Mouse (Mus musculus): ENCODE data around the gene Gabrg2. TPM values are rescaled to one million over a fixed set of nuclear protein-coding genes. Genes with fewer than 3 reads are reported as not detected.

Gabrg2 gene
- polyA plus RNA-seq (2014; fragmentation: Nextera tagmentation; extraction: Ambion mirVana): 111 and 134 TPM in 2 replicates

DNA sequence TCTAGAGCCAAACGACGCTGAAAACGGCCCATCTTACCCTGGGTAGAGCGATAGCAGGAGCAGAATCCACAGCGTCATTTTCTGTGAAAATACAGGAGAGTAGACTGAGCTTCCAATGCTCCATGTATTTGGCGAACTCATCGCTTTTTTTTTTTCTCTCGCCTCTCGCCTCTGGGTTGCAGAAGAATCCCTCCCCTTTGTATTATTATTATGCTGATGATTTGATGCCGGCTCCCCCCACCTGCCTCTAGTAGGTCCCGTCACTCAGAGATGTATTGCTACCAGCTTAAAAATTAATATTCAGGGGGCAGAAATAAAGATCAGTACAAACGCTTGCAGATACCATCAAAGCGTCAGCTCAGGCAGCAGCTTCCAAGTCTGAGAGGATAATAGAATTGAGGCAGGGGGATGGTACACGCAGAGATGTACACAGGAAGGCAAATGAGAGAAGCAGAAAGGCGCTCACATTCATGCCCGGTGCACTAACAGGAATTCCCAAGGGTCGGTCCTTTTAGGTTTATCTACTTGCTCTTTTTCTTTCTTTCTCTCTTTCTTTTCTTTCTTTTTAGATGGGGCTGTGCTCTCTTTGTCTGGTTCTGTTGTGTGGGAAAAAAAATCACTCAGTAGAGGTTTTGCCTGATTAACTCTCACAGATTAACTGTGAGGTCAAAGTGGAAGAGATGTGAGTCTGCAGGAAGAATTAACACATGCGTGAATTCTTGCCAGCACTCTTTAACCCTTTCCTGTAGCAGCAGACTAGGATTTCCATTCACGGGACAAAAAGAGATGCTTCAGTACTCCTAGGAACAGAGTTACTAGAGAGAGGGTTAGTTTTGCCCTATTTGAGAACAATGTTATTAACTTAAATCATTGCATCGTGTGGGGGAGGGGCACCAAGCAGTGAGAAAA is at the start of gene Gabrg2:
TSS of gene Gabrg2 (minus strand) at position 668 of the 909 bp plus-strand sequence.
- Histone ChIP-seq H3K27me3 (ENCODE audit: control insufficient read depth, insufficient read depth, low read length) (no peaks in the 10 kb centered on the region), H3K4me3 (ENCODE audit: low read depth, low read length) (peak within 1 kb of the TSS; percentile 51), H3K9me3 (ENCODE audit: control insufficient read depth, low read length) (no peaks in the 10 kb centered on the region), H3K9ac (replicated peaks; ENCODE audit: low read depth, low read length) (peak within 1 kb of the TSS; percentile 65), H3K4me1 (ENCODE audit: control insufficient read depth, insufficient read depth, low read length) (peaks cover 3% of the 10 kb centered on the region; the same call in 1 of the 2 replicates), H3K36me3 (ENCODE audit: control insufficient read depth, insufficient read depth, low read length) (no peaks in the 10 kb centered on the region), H3K4me2 (ENCODE audit: low read depth, low read length) (peak within 1 kb of the TSS; percentile 60), H3K27ac (ENCODE audit: low read depth, low read length) (peak within 1 kb of the TSS; percentile 95)
- ATAC-seq (ENCODE audit: low read depth): peak; percentile 89
- 4% methylated on average over 20 of the region's 20 CpGs for WGBS

DNA sequence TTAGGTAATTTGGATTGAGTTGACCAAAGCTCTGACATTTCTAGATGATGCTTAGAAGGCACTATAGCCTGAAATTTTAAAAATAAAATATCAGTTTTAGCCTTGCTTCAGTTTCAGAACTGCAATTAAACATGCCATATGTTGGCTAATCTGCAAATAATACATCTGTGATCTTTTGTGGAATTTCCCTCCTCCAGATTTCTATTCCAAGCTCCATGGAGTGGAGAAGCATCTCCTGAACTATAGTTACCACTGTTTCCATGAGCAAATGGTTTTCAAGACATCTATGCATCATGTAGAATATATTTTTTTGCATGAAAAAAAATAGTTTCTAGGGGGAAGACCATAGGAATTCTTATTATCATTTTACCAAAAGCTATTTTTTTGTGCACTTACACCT is 47.5 kb upstream of the Gabrg2 start:
- no peaks in the 10 kb centered on the region for H3K27me3 ChIP-seq (ENCODE audit: control insufficient read depth, insufficient read depth, low read length)
- no peak overlapping the region for H3K9ac ChIP-seq (replicated peaks; ENCODE audit: low read depth, low read length)
- no peak overlapping the region for H3K27ac ChIP-seq (ENCODE audit: low read depth, low read length)
- no peaks in the 10 kb centered on the region for H3K4me1 ChIP-seq (ENCODE audit: control insufficient read depth, insufficient read depth, low read length)
- H3K9me3 ChIP-seq (ENCODE audit: control insufficient read depth, low read length): no peaks in the 10 kb centered on the region
- no peak overlapping the region for H3K4me3 ChIP-seq (ENCODE audit: low read depth, low read length)
- H3K36me3 ChIP-seq (ENCODE audit: control insufficient read depth, insufficient read depth, low read length): no peaks in the 10 kb centered on the region
- ATAC-seq (ENCODE audit: low read depth): no peak
- no peak overlapping the region for H3K4me2 ChIP-seq (ENCODE audit: low read depth, low read length)

DNA sequence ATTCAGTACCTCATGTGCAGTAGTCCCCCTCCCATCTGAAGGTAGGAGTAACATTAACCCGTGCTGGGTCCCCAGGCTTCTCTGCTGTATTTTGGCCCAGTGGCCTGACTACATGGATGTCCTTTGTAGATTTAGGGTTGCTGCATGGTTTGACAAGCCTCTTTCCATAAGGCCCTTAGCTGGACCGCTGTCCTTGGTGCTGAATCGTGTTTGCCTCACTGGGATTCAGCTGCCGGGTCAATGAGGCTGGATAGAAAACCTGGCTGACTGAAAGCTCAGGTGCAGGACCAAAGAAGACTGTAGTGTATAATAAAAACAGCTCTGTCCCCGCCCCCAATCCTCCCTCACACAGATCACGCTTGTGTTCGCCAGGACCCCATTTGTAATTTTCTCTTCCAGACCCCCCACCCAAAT is 1.2 kb downstream of the Gabrg2 start:
- H3K27ac ChIP-seq (ENCODE audit: low read depth, low read length): peak overlapping the region; percentile 95
- no peaks in the 10 kb centered on the region for H3K9me3 ChIP-seq (ENCODE audit: control insufficient read depth, low read length)
- peak; percentile 82 for ATAC-seq (ENCODE audit: low read depth)
- no peaks in the 10 kb centered on the region for H3K27me3 ChIP-seq (ENCODE audit: control insufficient read depth, insufficient read depth, low read length)
- H3K4me3 ChIP-seq (ENCODE audit: low read depth, low read length): peak overlapping the region; percentile 51
- H3K36me3 ChIP-seq (ENCODE audit: control insufficient read depth, insufficient read depth, low read length): no peaks in the 10 kb centered on the region
- H3K9ac ChIP-seq (replicated peaks; ENCODE audit: low read depth, low read length): peak overlapping the region; percentile 65
- WGBS: 0% methylated on average over 7 of the region's 7 CpGs
- H3K4me2 ChIP-seq (ENCODE audit: low read depth, low read length): peak overlapping the region; percentile 60
- peaks cover 3% of the 10 kb centered on the region; the same call in 1 of the 2 replicates for H3K4me1 ChIP-seq (ENCODE audit: control insufficient read depth, insufficient read depth, low read length)

DNA sequence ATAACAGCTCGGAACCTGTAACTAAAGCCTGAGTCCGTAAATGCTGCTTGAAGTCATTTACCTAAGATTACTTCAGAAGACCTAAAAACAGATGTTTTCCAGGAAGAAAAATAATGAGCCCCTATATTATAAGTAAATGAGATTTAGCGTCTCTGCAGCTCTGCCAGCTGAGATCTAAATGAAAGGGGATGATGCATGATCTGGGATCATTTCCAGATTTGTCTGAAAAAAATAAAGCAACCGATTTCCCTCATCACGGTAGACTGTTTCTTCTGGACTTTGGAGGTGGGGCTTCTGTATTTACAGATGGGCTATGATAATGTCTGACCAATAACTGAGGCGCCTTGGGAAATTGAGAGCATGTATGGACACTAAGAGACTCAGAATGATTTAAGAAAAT is 20.5 kb downstream of the Gabrg2 start:
- no peaks in the 10 kb centered on the region for H3K27me3 ChIP-seq (ENCODE audit: control insufficient read depth, insufficient read depth, low read length)
- no peak overlapping the region for H3K9ac ChIP-seq (replicated peaks; ENCODE audit: low read depth, low read length)
- H3K4me2 ChIP-seq (ENCODE audit: low read depth, low read length): no peak overlapping the region
- no peak overlapping the region for H3K27ac ChIP-seq (ENCODE audit: low read depth, low read length)
- H3K4me1 ChIP-seq (ENCODE audit: control insufficient read depth, insufficient read depth, low read length): no peaks in the 10 kb centered on the region
- no peaks in the 10 kb centered on the region for H3K36me3 ChIP-seq (ENCODE audit: control insufficient read depth, insufficient read depth, low read length)
- no peak for ATAC-seq (ENCODE audit: low read depth)
- H3K4me3 ChIP-seq (ENCODE audit: low read depth, low read length): no peak overlapping the region
- no peaks in the 10 kb centered on the region for H3K9me3 ChIP-seq (ENCODE audit: control insufficient read depth, low read length)
- 73% methylated on average over 6 of the region's 6 CpGs for WGBS

GRCm38 (mm10) chr11:41968595-41968994 is 32.1 kb downstream of the Gabrg2 start:
- no peak overlapping the region for H3K4me2 ChIP-seq (ENCODE audit: low read depth, low read length)
- no peak overlapping the region for H3K27ac ChIP-seq (ENCODE audit: low read depth, low read length)
- no peak overlapping the region for H3K4me3 ChIP-seq (ENCODE audit: low read depth, low read length)
- no peaks in the 10 kb centered on the region for H3K4me1 ChIP-seq (ENCODE audit: control insufficient read depth, insufficient read depth, low read length)
- H3K36me3 ChIP-seq (ENCODE audit: control insufficient read depth, insufficient read depth, low read length): no peaks in the 10 kb centered on the region; the same call in 1 of the 2 replicates
- no peak overlapping the region for H3K9ac ChIP-seq (replicated peaks; ENCODE audit: low read depth, low read length)
- H3K27me3 ChIP-seq (ENCODE audit: control insufficient read depth, insufficient read depth, low read length): no peaks in the 10 kb centered on the region
- no peaks in the 10 kb centered on the region for H3K9me3 ChIP-seq (ENCODE audit: control insufficient read depth, low read length)
- ATAC-seq (ENCODE audit: low read depth): no peak

- Histone ChIP-seq H3K9ac (replicated peaks; ENCODE audit: low read depth, low read length) (no peak overlapping the region), H3K4me3 (ENCODE audit: low read depth, low read length) (no peak overlapping the region), H3K27ac (ENCODE audit: low read depth, low read length) (no peak overlapping the region), H3K4me1 (ENCODE audit: control insufficient read depth, insufficient read depth, low read length) (no peaks in the 10 kb centered on the region), H3K36me3 (ENCODE audit: control insufficient read depth, insufficient read depth, low read length) (no peaks in the 10 kb centered on the region; the same call in 1 of the 2 replicates), H3K4me2 (ENCODE audit: low read depth, low read length) (no peak overlapping the region), H3K9me3 (ENCODE audit: control insufficient read depth, low read length) (no peaks in the 10 kb centered on the region), H3K27me3 (ENCODE audit: control insufficient read depth, insufficient read depth, low read length) (no peaks in the 10 kb centered on the region)
- 81% methylated on average over 8 of the region's 8 CpGs for WGBS
- no peak for ATAC-seq (ENCODE audit: low read depth)
Observed at GRCm38 (mm10) chr11:41962706-41963105, 38.0 kb downstream of the Gabrg2 start.

DNA sequence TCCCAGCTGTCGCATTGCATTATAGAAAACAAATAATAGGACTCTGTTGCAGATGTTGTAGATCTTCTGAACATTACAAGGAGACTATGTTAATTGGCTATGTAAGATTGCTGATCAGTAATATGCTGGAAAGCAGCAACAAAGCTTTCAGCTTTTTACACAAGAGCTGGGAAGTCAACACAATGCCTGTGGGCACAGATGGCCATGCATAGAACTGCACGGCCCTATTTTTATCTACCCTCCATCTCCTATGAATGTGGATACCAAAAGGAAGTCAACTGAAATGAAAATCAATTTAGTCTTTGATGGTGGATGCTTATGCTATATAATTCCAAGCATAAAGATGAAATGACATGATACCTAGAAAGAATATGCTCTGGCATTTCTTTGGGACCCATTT is 47.1 kb downstream of the Gabrg2 start:
- Histone ChIP-seq H3K36me3 (ENCODE audit: control insufficient read depth, insufficient read depth, low read length) (no peaks in the 10 kb centered on the region), H3K4me1 (ENCODE audit: control insufficient read depth, insufficient read depth, low read length) (no peaks in the 10 kb centered on the region), H3K27ac (ENCODE audit: low read depth, low read length) (no peak overlapping the region), H3K9me3 (ENCODE audit: control insufficient read depth, low read length) (no peaks in the 10 kb centered on the region), H3K4me3 (ENCODE audit: low read depth, low read length) (no peak overlapping the region), H3K27me3 (ENCODE audit: control insufficient read depth, insufficient read depth, low read length) (no peaks in the 10 kb centered on the region), H3K4me2 (ENCODE audit: low read depth, low read length) (no peak overlapping the region), H3K9ac (replicated peaks; ENCODE audit: low read depth, low read length) (no peak overlapping the region)
- 72% methylated on average over 2 of the region's 2 CpGs for WGBS
- no peak for ATAC-seq (ENCODE audit: low read depth)

- H3K27me3 ChIP-seq (ENCODE audit: control insufficient read depth, insufficient read depth, low read length): no peaks in the 10 kb centered on the region
- no peaks in the 10 kb centered on the region for H3K9me3 ChIP-seq (ENCODE audit: control insufficient read depth, low read length)
- no peak overlapping the region for H3K4me2 ChIP-seq (ENCODE audit: low read depth, low read length)
- H3K36me3 ChIP-seq (ENCODE audit: control insufficient read depth, insufficient read depth, low read length): no peaks in the 10 kb centered on the region
- H3K4me1 ChIP-seq (ENCODE audit: control insufficient read depth, insufficient read depth, low read length): no peaks in the 10 kb centered on the region
- WGBS: 70% methylated on average over 3 of the region's 3 CpGs
- no peak overlapping the region for H3K4me3 ChIP-seq (ENCODE audit: low read depth, low read length)
- no peak overlapping the region for H3K27ac ChIP-seq (ENCODE audit: low read depth, low read length)
- no peak for ATAC-seq (ENCODE audit: low read depth)
- no peak overlapping the region for H3K9ac ChIP-seq (replicated peaks; ENCODE audit: low read depth, low read length)
Observed at GRCm38 (mm10) chr11:41951898-41952297, 48.8 kb downstream of the Gabrg2 start.

- H3K36me3 ChIP-seq (ENCODE audit: control insufficient read depth, insufficient read depth, low read length): no peaks in the 10 kb centered on the region
- no peak overlapping the region for H3K27ac ChIP-seq (ENCODE audit: low read depth, low read length)
- no peak overlapping the region for H3K4me3 ChIP-seq (ENCODE audit: low read depth, low read length)
- H3K27me3 ChIP-seq (ENCODE audit: control insufficient read depth, insufficient read depth, low read length): no peaks in the 10 kb centered on the region
- 92% methylated on average over 5 of the region's 5 CpGs for WGBS
- ATAC-seq (ENCODE audit: low read depth): no peak
- no peak overlapping the region for H3K9ac ChIP-seq (replicated peaks; ENCODE audit: low read depth, low read length)
- H3K4me1 ChIP-seq (ENCODE audit: control insufficient read depth, insufficient read depth, low read length): no peaks in the 10 kb centered on the region
- no peak overlapping the region for H3K4me2 ChIP-seq (ENCODE audit: low read depth, low read length)
- H3K9me3 ChIP-seq (ENCODE audit: control insufficient read depth, low read length): no peaks in the 10 kb centered on the region
Observed at GRCm38 (mm10) chr11:41945471-41945870, 55.2 kb downstream of the Gabrg2 start.

Measured in neural tube, embryonic 14.5 days (tissue).